Mouse (Mus musculus) thymus, postnatal 10 days (tissue): ENCODE measurements at regions not wholly inside any gene's neighbourhood (a gene's known extent, or its start where the extent isn't known, plus 50 kb on each side); places are given as distances from the start of the nearest gene placed in this dataset.

Experiments
- DNase-seq, 2 experiments: peaks; one replicate each; pipeline ENCODE4 v3.0.0; 2021; ENCODE audit warnings: low spot score in 2 of 2

DNA sequence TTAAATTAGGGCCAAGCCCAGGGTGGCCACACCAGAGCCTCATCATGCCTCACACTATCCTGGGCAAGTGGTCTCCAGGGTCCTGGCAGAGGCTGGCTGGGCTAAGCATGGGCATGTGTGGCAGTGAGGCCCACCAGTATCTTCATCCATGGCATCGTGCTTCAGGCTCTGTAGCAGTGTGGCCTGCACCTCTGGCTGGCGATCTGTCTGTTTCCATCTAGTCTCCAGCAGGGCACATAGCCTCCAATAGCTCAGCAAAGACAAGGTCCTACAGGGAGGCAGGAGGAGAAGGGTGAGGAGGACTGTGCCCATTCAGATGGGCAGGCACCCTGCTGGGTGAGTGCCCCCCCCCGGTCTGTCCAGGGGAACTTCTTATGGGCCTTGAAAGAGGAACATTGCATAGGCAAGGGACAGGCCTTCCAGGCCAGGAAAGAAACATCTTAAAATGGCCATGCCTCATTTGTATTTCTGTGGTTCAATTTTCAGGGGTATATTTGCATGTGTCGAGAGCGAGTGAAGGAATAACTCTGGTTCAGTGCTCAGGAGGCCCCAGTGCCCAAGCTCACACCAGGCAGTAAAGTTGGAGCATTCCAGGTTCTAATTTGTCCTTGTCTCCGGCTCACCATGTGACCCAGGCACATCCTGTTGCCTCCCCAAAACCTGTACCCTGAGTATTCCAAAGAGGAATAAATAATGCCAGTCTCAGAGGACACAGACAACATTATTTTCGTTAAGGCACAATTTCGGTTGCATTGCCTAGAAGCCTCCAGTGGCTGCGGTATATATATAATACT, 60.4 kb upstream of the Ppara start:
- DNase-seq: no peak

GRCm38 (mm10) chr15:85675126-85675525, 59.7 kb upstream of the Ppara start:
- no peak for DNase-seq

GRCm38 (mm10) chr15:85675736-85676135, 59.0 kb upstream of the Ppara start:
- DNase-seq: no peak

DNA sequence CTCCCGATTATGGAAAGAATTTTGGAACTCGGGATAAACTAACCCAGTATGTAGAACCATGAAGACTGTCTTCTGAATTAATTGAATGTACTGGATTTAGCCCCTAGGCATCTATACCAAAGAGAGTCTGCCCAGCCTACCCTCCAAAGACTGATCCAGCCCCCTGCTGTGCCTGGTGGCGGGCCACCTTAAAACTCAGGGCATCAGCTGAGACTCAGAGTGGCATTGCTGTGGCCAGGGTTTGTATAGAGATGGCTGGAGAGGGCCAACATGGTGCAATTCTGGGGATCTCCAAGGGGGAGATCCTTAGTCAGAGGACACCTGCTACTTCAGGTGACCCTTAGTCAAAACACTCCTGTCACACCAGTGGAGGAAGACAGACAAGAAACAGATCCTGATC, 58.6 kb upstream of the Ppara start:
- DNase-seq: no peak

DNA sequence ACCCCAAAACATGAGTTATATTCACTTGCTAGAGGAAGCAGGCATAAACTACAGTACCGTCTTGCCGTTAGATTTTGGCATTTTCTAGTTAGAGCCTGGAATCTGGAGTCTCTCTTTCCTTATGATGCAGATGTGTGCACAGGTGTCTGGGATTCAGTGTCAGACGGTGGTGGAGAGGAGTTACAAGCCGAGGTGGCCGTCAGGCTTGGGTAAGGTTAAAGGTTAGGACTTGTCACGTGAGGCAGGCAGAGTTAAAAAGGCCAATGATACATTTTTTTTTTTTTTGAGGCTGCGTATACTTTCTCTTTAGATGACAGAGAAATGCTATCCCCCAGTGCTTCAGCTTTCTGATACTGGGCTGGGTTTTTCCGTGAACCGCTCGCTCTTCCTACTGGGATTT, 57.9 kb upstream of the Ppara start:
- no peak for DNase-seq

DNA sequence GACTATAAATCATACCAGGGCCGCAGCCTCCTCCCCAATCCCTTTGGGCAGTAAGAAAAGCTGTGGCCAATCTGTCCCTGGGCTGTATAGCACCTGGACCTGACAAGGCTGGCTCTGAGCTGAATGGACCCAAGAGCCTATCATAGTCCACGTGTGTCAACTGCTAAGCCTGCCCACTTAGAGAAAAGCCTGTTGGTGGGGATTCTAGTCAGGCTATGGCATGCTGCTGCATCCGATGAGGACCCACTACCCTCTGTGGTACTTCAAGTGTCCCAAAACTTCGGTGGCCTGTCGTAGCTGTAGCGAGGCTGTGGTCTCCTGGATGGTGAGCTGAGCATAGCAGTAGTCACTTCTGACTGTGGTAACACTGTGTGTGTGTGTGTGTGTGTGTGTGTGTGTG, 57.4 kb upstream of the Ppara start:
- DNase-seq: no peak

GRCm38 (mm10) chr15:85677855-85678254, 56.9 kb upstream of the Ppara start:
- DNase-seq: no peak

- DNase-seq: no peak
Observed at GRCm38 (mm10) chr15:85678351-85678895, 56.4 kb upstream of the Ppara start.

DNA sequence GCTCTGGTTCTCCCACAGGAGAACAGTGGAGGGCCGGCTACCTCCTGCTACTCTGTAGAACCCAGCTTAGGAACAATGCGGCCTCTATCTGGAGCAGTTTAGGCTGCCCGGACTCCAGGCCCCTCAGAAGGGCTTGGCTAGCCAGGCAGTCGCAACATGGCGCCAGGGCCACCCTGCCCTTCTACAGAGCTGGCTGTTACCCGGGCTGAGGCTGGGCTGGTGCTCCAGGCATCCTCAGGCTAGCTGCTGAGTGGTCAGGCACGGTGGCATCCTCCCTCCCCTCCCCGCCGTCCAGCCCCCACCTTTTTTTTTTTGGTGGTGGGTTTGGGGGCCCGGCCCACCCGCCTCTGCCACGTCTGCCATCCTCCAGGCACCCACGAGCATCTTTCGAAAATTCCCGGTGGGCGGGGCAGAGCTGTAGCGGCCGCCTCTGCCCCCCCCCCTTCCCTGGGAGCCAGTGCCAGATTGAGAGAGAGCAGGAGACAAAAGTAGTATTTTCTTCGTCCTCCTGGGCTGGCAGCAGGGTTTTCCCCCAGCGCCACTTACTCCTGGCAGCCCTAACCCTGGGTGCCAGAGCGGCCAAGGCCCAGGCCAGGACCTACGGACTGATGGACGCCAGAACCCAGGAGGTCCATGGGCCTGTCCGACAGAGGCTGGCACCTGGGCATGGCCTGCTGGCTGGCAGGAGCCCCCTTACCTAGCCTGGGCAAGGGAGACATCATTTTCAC, 55.6 kb upstream of the Ppara start:
- no peak for DNase-seq

DNA sequence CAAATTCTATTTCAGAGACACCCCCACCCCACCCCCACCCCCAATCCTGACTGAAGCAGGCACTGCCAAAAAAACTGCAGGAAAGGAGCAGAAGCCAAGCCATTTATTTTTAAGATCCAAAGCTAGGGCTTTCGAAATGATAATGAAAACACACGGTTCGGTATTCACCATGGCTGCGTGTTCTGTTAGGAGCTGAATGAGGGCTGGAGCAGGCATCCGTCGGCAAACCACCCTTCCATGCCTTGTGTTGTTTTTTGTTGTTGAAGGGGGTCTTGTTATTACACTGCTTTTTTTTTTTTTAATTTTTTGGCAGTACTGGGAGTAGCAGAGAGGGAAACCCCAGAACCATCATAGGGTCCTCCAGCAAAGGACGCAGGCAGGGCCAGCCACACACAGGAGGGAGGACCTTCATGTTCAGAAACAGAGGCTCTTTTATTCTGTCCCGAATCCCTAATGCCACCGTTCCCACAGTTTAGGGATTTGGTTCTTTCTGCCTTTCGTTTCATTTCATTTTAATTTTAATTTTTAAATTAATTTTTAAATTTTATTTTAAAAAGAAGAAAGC, 54.8 kb upstream of the Ppara start:
- DNase-seq: no peak

GRCm38 (mm10) chr15:85680460-85681224, 54.1 kb upstream of the Ppara start:
- no peak for DNase-seq

DNA sequence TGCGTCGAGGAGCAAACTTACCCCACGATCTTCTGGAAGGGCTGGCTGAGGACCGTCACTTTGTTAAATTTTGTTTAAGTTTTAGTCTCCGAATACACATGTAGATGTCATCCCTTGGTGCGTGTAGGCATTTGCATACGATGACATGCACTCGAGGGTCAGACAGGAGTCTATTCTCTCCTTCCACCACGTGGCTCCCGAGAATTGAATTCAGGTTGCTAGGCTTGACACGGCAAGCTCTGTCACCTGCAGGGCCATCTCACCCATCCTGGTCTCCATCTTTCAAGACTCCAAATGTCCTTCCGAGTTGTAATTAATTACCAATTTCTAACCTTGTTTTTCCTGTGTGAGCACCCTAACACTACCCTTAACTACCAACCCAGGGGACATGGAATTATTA, 52.7 kb upstream of the Ppara start:
- DNase-seq: no peak

DNA sequence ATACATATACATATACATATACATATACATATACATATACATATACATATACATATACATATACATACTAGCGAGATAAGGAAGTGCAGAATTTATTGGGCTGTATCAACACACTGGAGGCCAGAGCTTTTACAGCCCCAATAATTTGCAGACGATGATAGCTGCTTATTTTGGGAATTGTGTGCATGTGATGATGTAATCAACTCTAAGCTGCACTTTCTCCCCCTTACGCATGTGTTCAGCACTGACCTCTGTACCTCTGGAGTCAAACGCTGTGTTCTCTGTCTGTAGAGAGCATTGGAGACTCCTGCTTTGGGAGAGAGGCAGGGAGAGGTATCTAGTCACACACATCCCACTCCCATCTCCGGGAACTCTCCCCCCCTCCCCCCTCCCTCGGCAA, 52.0 kb upstream of the Ppara start:
- DNase-seq: no peak

DNA sequence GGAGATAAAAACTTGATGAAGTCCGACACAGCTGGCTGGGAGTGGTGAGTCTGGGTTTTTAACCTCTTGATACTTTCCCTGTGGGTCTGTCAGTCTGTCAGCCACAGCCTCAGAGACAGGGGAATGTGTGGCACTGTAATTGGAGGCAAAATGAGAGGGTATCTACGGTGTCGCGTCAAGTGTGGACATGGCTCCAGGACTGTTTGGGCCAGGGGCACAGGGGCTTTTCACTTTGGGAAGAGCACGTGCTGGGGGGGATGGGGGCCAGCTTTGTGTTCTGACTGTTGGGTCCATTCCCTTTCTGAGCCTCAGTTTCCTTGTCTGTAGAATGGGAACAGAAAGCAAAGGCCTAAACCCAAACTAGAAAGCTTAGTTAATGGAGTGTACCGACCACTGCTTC, 51.5 kb upstream of the Ppara start:
- no peak for DNase-seq

DNA sequence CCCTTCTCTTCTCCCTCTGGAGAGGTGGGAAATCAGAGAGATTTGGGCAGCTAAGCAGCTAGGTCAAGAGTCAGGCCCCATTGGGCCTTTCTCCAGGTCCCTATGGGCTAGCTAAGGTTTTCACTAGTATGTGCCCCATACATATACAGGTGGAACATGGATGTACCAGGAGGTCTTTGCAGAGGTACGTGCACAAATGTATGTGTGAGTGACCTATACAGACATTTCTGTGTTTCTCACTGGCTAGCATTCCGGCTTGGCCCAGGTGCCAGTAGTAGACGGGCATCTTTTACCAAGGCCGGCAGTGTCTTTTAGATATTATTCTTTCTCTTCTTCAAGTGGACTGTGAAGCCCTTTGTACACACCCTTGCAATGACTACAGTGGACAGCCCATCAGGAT, 51.1 kb upstream of the Ppara start:
- DNase-seq: no peak

DNA sequence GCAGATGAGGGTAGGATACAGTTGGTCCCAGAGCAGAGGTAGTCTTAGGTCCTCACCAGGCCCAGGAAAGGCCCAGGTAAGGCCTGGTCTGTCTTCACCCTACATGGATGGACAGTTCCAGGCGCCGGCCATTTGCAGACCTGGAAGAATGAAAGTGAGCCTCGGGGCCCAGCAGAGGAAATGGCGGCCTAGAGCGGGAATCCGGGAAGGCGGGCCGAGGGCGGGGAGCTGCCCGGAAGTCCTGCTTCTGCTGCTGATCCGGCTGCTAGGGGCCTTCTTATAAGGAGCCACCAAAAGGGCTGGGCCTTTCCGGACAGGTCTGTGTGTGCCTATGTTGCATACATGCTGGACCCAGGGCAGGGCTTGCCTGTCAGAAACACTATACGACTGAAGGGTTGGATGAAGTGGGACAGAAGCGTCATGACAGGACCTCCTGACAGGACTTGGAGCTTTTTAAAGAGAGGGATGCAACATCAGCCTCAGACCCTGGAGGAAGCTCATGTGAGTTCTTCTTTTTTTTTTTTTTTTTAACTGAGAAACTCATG, 50.5 kb upstream of the Ppara start:
- no peak for DNase-seq

GRCm38 (mm10) chr15:85684875-85685274, 49.9 kb upstream of the Ppara start:
- no peak for DNase-seq
